Mouse (Mus musculus): ENCODE measurements at regions not wholly inside any gene's neighbourhood (a gene's known extent, or its start where the extent isn't known, plus 50 kb on each side); places are given as distances from the start of the nearest gene placed in this dataset.

GRCm38 (mm10) chr2:48398504-48398903 is 415.4 kb upstream of the Acvr2a start:
- TF ChIP-seq CTCF (IDR thresholded peaks at IDR 0.05; ENCODE audit: low read depth, low read length), result no peak
- no peak for TF ChIP-seq POLR2AphosphoS5 (IDR thresholded peaks at IDR 0.05; ENCODE audit: insufficient replicate concordance, low read depth, low read length)
- no peak for TF ChIP-seq GATA1 (IDR thresholded peaks at IDR 0.05; ENCODE audit: borderline replicate concordance, low read length)
- no peak for TF ChIP-seq TAL1 (conservative IDR thresholded peaks at IDR 0.05; ENCODE audit: low read depth, low read length)
